Mouse (Mus musculus) forebrain, embryonic 11.5 days (tissue): ENCODE measurements around the gene Rai14. TPM values are rescaled to one million over a fixed set of nuclear protein-coding genes. Genes with fewer than 3 reads are reported as not detected.

Experiments
- ATAC-seq: fragments of 200-750 bp; cut with Nextera tagmentation; replicated peaks from 2 replicates; pipeline ENCODE4 v1.8.0; 2017; ENCODE audit warnings: moderate TSS enrichment; ENCODE audit not compliant: low FRiP score
- DNase-seq: peaks from one replicate; pipeline ENCODE4 v3.0.0-alpha.2; 2017; ENCODE audit warnings: low spot score
- H3K27ac ChIP-seq: fragments of 300-500 bp; sonication (generic); 2 replicates; pipeline ENCODE4 v1.5.1; 2014; ENCODE audit warnings: low read depth, low read length
- H3K27me3 ChIP-seq: fragments of 300-500 bp; sonication (generic); 2 replicates; pipeline ENCODE4 v1.6.1; 2014; ENCODE audit warnings: mild to moderate bottlenecking, low read length, mixed read lengths; ENCODE audit not compliant: control insufficient read depth, insufficient read depth
- H3K36me3 ChIP-seq: fragments of 300-500 bp; sonication (generic); 2 replicates; pipeline ENCODE4 v1.6.1; 2014; ENCODE audit warnings: mild to moderate bottlenecking, low read length, moderate library complexity, mixed read lengths; ENCODE audit not compliant: control insufficient read depth, insufficient read depth
- H3K4me1 ChIP-seq: fragments of 300-500 bp; sonication (generic); replicated peaks from 2 replicates; pipeline ENCODE4 v1.6.1; 2014; ENCODE audit warnings: low read length, mixed read lengths; ENCODE audit not compliant: control insufficient read depth, insufficient read depth
- H3K4me2 ChIP-seq: fragments of 300-500 bp; sonication (generic); 2 replicates; pipeline ENCODE4 v1.6.1; 2014; ENCODE audit warnings: low read depth, mild to moderate bottlenecking, low read length, moderate library complexity, mixed read lengths; ENCODE audit not compliant: severe bottlenecking
- H3K4me3 ChIP-seq: fragments of 300-500 bp; sonication (generic); 2 replicates; pipeline ENCODE4 v1.5.1; 2014; ENCODE audit warnings: low read depth, low read length
- H3K9ac ChIP-seq: fragments of 300-500 bp; sonication (generic); 2 replicates; pipeline ENCODE4 v1.6.1; 2014; ENCODE audit warnings: low read length
- H3K9me3 ChIP-seq: fragments of 300-500 bp; sonication (generic); 2 replicates; pipeline ENCODE4 v1.6.1; 2016; ENCODE audit warnings: low read length, mixed read lengths; ENCODE audit not compliant: control insufficient read depth
- WGBS: fragments of 180-500 bp; shearing (Covaris S2); extraction: QIAGEN DNeasy Blood & Tissue Kit; methylation state at CpG from one replicate; pipeline ENCODE4 v1.1.7; 2014; 5-methylcytosine and 5-hydroxymethylcytosine counted together
- polyA plus RNA-seq: library from polyadenylated mRNA; unstranded; fragments of >200 nt; fragmentation: Nextera tagmentation; extraction: Ambion mirVana; gene quantifications from 2 replicates; pipeline ENCODE4 v1.2.1, GENCODE M21; 2014

The Rai14 gene
- polyA plus RNA-seq, 1 experiment from 2014 or later = 61.5 TPM

DNA sequence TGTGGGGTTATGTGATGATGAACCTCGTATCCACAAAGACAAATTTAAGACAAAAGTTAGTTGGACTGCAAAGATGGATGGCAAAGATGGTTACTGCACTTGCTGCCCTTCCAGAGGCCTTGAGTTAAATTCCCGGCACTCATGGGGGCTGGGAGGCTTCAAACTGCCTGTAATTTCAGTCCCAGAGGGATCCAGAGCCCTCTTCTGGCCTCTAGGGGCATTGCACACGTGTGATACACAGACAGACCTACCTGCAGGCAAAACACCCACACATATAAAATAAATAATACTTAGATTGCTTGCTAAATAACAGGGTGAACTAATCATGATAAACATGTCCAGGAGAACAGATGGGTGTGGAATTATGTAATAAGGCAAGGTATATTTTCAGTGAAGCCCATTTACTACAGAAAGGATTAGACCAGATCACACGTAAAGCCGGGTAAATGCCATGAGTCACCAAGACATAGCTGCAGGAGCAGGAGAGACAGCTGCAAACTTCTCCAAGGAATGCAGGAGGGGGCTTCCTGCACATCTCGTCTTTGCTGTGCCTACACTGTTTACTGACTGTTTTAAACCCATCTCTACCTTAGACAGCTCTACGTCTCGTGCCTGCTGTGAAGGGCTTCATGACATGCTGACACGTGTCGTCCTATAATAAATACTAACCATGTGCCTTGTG is 5.7 kb downstream of the Rai14 start:
- H3K4me2 ChIP-seq = no peak overlapping the region
- ATAC-seq (no peak), DNase-seq (no peak)
- H3K4me3 ChIP-seq = no peak overlapping the region
- H3K27ac ChIP-seq = no peak overlapping the region
- H3K9me3 ChIP-seq = no peaks in the 10 kb centered on the region
- H3K9ac ChIP-seq = no peak overlapping the region
- WGBS = 87% methylated on average over 10 of the region's 10 CpGs
- H3K4me1 ChIP-seq = peaks cover 2% of the 10 kb centered on the region; the same call in 1 of the 2 replicates
- no peaks in the 10 kb centered on the region for H3K36me3 ChIP-seq
- no peaks in the 10 kb centered on the region for H3K27me3 ChIP-seq

DNA sequence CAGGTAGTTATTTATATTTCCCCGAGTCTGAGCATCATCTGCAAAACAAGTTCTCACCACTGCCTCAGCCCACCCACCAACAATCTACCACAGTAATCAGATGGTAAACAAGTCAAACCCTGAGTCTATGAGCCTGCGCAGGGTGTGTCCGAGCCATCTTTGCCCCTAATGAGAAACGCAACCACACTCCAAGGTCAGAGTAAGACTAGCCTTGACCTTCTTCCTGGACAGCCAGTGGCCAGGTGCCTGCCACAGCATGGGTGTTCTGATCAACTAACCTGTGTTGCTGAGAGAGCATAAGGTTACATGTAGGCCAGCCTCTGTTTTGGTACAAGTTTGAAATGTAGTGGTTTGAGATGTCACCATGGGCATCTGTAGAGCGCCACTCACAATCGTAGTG is 7.3 kb downstream of the Rai14 start:
- H3K36me3 ChIP-seq = no peaks in the 10 kb centered on the region
- no peak for DNase-seq

DNA sequence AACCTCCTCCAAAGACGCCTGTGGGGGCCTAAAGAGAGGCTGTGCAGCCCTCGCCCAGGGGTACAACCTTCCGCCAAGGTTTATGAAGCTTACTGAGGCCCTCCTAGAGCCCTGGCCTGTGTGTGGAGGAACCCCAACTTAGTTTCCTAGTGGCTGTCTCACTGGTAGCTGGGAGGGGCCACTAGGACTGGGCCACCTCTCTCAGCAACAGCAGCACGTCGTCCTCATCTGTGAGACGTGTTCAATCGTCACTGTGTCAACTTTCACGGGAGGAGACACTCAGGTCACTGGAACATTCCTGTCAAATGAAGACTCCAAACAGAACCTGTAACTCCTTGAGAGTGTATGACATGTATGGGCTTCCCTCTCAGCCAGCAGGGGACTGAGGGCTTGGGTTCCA is 8.0 kb downstream of the Rai14 start:
- WGBS = 87% methylated on average over 8 of the region's 8 CpGs
- DNase-seq = peak; percentile 34
- no peaks in the 10 kb centered on the region for H3K36me3 ChIP-seq

More for the DNA sequence above, 7.3 kb downstream of the Rai14 start:
- Histone ChIP-seq H3K4me3 (no peak overlapping the region), H3K27me3 (no peaks in the 10 kb centered on the region), H3K4me2 (no peak overlapping the region), H3K9ac (no peak overlapping the region), H3K27ac (no peak overlapping the region), H3K4me1 (peaks cover 2% of the 10 kb centered on the region; the same call in 1 of the 2 replicates), H3K9me3 (no peaks in the 10 kb centered on the region)
- ATAC-seq = no peak
- WGBS = 98% methylated on average over 6 of the region's 6 CpGs

DNA sequence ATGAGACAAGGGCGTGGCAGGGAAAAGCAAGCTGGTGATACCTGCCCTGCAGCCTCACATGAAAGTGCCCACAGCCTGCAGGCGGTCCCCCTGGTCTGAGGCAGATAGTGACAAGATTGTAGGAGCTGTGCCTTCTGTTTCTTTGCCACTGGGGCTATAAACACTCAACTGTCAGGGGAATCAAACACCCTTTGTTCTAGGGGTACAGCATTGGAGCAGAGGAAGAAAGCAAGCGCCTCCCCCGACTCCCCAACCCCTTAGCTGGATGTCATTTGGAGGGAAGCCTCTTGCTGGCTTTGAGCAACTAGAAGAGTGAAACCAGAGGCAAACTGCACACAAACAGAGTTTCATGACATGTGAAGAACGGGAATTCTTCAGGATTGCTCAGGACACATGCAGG is 8.7 kb downstream of the Rai14 start:
- H3K27ac ChIP-seq = no peak overlapping the region
- H3K4me3 ChIP-seq = no peak overlapping the region
- no peak overlapping the region for H3K4me2 ChIP-seq
- H3K4me1 ChIP-seq = no peaks in the 10 kb centered on the region; the same call in 1 of the 2 replicates
- no peaks in the 10 kb centered on the region for H3K9me3 ChIP-seq
- 81% methylated on average over 5 of the region's 5 CpGs for WGBS
- DNase-seq (peak; percentile 13), ATAC-seq (no peak)
- no peak overlapping the region for H3K9ac ChIP-seq
- H3K36me3 ChIP-seq = no peaks in the 10 kb centered on the region
- no peaks in the 10 kb centered on the region for H3K27me3 ChIP-seq

More for the DNA sequence above, 8.0 kb downstream of the Rai14 start:
- Histone ChIP-seq H3K27ac (no peak overlapping the region), H3K4me1 (peaks cover 2% of the 10 kb centered on the region; the same call in 1 of the 2 replicates), H3K4me2 (no peak overlapping the region), H3K9ac (no peak overlapping the region), H3K27me3 (no peaks in the 10 kb centered on the region), H3K4me3 (no peak overlapping the region), H3K9me3 (no peaks in the 10 kb centered on the region)
- ATAC-seq = no peak

DNA sequence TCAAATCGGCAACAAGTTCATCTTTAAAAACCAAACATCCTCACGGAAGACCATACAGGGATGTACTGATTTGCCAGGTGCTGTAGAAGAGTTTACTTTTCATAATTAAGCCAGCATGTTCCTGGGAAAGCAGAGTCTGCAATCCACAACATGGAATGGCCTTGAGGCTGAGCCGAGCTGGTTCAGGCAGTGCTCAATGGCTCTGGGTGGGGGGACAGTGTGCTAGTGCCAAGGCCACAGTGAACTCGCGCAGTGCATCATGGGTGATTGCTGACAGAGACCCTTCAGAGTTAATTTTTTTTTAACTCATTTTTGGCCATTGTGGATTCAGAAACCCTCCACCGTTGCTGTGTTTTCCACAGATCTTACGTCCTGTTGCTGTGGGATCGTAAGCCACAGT is 10.1 kb downstream of the Rai14 start:
- no peak overlapping the region for H3K4me3 ChIP-seq
- H3K4me2 ChIP-seq = no peak overlapping the region
- DNase-seq (no peak), ATAC-seq (no peak)
- no peak overlapping the region for H3K27ac ChIP-seq
- H3K4me1 ChIP-seq = no peaks in the 10 kb centered on the region; the same call in 1 of the 2 replicates
- H3K9ac ChIP-seq = no peak overlapping the region
- no peaks in the 10 kb centered on the region for H3K27me3 ChIP-seq
- no peaks in the 10 kb centered on the region for H3K36me3 ChIP-seq
- 87% methylated on average over 8 of the region's 8 CpGs for WGBS
- H3K9me3 ChIP-seq = no peaks in the 10 kb centered on the region

DNA sequence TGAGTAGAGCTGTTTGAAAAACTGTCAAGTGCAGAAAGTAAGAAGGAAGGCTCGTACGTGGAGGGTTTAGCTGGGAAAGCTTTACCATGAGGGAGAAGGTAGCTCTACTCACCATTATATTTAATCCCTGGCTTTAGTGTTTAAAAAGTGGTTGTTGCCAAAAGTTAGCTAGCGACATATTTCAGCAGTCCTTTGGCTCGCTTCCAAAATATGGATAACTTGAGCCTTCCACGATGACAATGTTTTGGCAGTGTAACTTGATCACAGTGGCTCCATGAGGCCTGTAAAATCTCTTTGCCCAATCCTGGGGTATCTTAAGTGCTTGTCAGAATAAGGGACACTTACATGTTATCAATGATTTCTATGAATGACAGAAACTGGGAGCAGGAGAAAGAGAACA is 12.9 kb downstream of the Rai14 start:
- WGBS = 94% methylated on average over 5 of the region's 5 CpGs
- no peak overlapping the region for H3K4me2 ChIP-seq
- no peaks in the 10 kb centered on the region for H3K27me3 ChIP-seq
- no peak overlapping the region for H3K27ac ChIP-seq
- H3K36me3 ChIP-seq = no peaks in the 10 kb centered on the region
- no peak for ATAC-seq
- no peak for DNase-seq
- peaks cover 2% of the 10 kb centered on the region; the same call in 1 of the 2 replicates for H3K4me1 ChIP-seq
- H3K9me3 ChIP-seq = no peaks in the 10 kb centered on the region
- H3K9ac ChIP-seq = no peak overlapping the region
- H3K4me3 ChIP-seq = no peak overlapping the region

DNA sequence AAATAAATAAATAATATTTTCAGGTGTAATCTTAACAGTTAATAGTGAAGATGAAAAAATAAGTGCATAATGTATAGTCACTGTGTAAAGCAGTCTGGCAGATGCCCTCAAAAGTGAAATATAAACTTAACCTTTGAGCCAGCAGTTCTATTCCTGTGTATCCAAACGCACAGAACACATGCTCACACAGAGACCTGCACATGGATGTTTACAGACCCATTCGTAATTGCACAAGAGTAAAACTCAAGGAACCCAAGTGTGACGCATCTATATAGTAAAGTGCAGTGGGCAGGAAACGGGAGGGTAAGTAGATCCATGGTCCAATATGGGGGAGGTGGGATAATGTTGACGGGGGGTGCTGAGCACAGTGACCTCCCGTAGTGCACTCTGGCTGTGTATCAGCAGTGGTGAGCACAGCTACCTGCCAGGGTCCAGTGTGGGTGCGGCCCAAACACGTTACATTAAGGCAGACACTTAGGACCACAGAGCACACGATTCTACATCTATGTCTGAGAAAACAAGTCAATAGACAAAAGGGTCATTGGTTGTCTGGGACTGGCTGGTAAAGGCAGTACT is 13.4 kb downstream of the Rai14 start:
- 91% methylated on average over 9 of the region's 9 CpGs for WGBS
- DNase-seq (no peak), ATAC-seq (no peak)

DNA sequence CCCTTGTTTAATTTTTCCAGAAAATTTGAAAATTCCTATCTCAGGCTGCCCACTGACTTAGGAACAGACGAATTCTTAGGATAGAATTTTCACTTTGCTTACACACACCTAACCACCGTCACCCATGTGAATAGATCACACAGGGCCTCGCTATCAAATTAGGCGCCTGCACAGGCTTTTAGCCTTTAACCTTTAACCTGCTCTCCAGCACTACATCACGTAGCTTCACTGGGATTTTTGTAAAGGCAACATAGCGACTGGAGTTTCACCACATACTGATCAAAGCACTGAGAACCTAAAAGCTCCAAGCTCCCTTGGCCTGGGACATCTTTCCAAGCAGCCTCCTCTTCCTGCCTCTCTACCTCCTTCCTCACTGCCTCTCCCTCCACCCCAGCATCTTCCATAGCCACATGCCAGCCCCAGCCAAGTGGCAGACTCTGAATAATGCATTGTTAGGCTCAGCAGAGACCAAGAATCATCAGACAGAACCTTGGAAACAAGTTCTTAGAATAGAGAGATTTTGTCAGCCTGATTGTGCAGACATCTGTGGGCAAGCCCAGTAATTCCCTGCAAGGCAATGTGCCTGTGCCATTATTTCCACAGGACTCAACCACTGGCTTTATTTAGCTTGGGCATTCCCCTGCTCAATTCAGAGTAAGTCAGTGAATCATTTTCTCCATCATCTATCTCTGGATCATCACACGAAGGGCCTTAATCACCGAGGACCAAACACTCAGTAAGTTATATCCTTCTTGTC is 17.8 kb downstream of the Rai14 start:
- H3K4me3 ChIP-seq = no peak overlapping the region
- no peak overlapping the region for H3K4me2 ChIP-seq
- DNase-seq (no peak), ATAC-seq (no peak)
- H3K9ac ChIP-seq = no peak overlapping the region
- no peaks in the 10 kb centered on the region for H3K9me3 ChIP-seq
- peaks cover 2% of the 10 kb centered on the region; the same call in 1 of the 2 replicates for H3K4me1 ChIP-seq
- 76% methylated on average over 8 of the region's 8 CpGs for WGBS
- no peaks in the 10 kb centered on the region for H3K36me3 ChIP-seq
- H3K27ac ChIP-seq = no peak overlapping the region
- no peaks in the 10 kb centered on the region for H3K27me3 ChIP-seq

More for the DNA sequence above, 13.4 kb downstream of the Rai14 start:
- H3K4me3 ChIP-seq = no peak overlapping the region
- H3K27ac ChIP-seq = no peak overlapping the region
- H3K36me3 ChIP-seq = no peaks in the 10 kb centered on the region
- peaks cover 2% of the 10 kb centered on the region; the same call in 1 of the 2 replicates for H3K4me1 ChIP-seq
- H3K9ac ChIP-seq = no peak overlapping the region
- no peaks in the 10 kb centered on the region for H3K27me3 ChIP-seq
- no peak overlapping the region for H3K4me2 ChIP-seq
- H3K9me3 ChIP-seq = no peaks in the 10 kb centered on the region
